Mouse (Mus musculus) heart, embryonic 12.5 days (tissue): ENCODE data around the gene Tgfbi. TPM values are rescaled to one million over a fixed set of nuclear protein-coding genes. Genes with fewer than 3 reads are reported as not detected.

ENCODE experiments used
- polyA plus RNA-seq: library from polyadenylated mRNA; unstranded; fragments of >200 nt; fragmentation: Nextera tagmentation; extraction: Ambion mirVana; gene quantifications from 2 replicates; pipeline ENCODE4 v1.2.1, GENCODE M21; 2016

Gene Tgfbi
- polyA plus RNA-seq, 1 experiment from 2014 or later = 107 TPM

Other genes with a start within 250 kb of the Tgfbi start
- not detected in 2 replicates for gene Gm3045, start 182.9 kb upstream of the Tgfbi start, polyA plus RNA-seq
- gene Slc25a48, start 171.2 kb upstream of the Tgfbi start, polyA plus RNA-seq = not detected in 2 replicates
- not detected in 2 replicates for gene Il9, start 127.3 kb upstream of the Tgfbi start, polyA plus RNA-seq
- gene Fbxl21, start 87.1 kb upstream of the Tgfbi start, polyA plus RNA-seq = 1.0 and 1.3 TPM in 2 replicates
- 0.22 and 0.31 TPM in 2 replicates for gene Lect2, start 61.0 kb upstream of the Tgfbi start, polyA plus RNA-seq
- 24.3 and 25.7 TPM in 2 replicates for gene Smad5, start 93.5 kb downstream of the Tgfbi start, polyA plus RNA-seq
- gene Gm45623, start 144.3 kb downstream of the Tgfbi start, polyA plus RNA-seq = 0.27 and 0.63 TPM in 2 replicates